Mouse (Mus musculus) heart, postnatal 25 days (tissue): ENCODE data around the gene Abcg5. TPM values are rescaled to one million over a fixed set of nuclear protein-coding genes. Genes with fewer than 3 reads are reported as not detected.

Source experiments
- DNase-seq: peaks from one replicate; pipeline ENCODE4 v3.0.0; 2022; ENCODE audit warnings: low spot score
- intact Hi-C: fragments of 180-260 bp; cut with DNase I; formaldehyde crosslinking; loops from one replicate; pipeline ENCODE4 v1.15.1; 2025
- total RNA-seq, 2 experiments: library from RNA; stranded (reverse); gene quantifications; 2 replicates each; pipeline ENCODE4 v1.2.3; 2021

Gene Abcg5
- total RNA-seq, 2 experiments from 2014 or later = not detected

DNA sequence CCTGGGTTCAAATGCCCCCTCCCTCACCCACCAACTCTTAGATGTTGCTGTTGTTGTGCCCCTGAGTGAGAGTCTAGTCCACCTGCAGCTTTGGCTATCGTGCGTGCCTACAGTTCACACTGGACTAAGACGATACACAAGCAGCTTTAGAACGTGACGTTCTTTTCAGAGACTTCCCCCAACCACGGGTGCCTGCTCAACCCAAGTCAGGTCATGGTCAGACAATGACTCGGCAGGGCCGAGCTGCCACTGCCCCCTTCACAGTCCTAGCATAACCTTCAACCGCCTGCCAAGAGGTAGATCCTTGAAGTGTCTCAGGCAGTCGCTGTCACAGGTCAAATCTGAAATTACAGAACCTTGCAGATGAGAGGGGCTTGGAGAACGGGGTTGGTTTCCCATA lies 6.0 kb upstream of the Abcg5 start:
- intact Hi-C loops = no loop called here
- no peak for DNase-seq

DNA sequence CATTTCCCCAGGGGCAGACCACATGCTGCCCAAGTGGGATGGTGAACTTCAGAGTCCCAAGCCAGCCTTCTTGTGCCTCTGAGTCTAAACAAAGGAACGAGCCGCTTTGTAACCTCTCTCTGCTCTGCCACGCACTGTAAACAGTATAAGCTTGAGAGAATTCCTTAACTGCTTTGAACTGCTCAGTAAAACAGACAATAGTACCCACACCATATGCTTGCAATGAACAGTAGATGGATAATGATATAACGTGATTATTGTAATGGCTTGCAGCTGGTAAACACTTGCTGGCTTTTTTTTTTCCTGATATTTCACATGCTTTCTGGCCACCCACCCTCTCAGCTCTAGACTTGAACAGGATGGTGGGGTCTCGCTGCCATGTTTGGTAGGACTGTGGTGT lies 5.2 kb upstream of the Abcg5 start:
- intact Hi-C loops = no loop called here
- DNase-seq = no peak

DNA sequence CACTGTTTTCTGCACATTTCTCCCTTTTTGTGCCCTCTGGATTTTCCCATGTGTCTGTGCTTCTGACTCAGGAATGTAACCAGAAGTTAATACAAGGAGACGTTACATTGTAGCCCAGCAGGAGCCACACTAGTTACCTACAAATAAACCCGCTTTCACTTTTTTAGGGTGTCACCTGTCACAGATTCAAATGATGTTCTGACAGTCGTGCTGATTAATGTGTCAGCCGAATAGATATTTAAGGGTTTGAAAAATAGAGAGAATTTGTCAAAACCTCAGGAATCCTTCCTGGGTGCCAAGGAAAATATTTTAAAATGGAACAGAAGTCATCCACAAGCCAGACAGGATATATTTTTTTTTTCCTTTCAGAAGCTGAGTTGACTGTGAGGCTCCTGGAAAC lies 2.5 kb upstream of the Abcg5 start:
- intact Hi-C loops = no loop called here
- no peak for DNase-seq

DNA sequence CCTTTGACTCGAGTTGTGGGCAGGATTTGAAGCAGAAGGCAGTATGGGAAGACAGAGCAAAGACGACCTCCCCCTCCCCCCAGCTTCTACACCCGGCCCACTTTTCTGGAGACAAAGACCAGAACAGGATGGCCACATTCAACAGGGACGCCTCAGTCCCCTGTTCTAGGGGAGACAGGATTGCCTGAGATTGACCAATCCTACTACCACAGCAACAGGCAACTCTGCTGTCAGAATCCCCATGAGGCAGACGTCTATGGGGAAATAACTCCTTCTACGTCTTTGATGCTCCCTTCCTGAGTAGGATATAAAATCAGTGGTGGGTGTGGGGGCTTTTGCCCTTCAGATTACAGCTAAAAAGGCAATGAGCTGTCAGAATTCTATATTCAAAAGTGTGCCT lies 1.5 kb upstream of the Abcg5 start:
- DNase-seq = no peak
- intact Hi-C loops = no loop called here

DNA sequence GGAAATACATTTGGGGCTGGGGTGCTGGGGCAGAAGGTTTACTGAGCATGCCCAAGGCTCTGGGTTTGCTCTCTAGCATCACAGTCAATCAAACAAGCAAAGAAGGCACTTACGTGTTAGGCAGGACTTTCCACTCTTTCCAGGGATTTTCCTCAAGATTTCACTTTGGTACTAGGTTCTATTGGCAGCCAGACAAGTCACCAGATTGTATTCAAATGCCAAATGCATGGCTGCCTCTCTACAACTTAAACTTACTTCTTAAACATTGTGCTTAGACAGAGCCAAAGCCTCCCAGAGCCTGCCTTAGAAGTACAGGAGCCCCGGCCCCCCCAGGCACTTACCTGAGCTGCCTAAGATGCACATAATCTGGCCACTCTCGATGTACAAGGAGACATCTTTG lies 1.1 kb downstream of the Abcg5 start:
- intact Hi-C loops = no loop called here
- no peak for DNase-seq

DNA sequence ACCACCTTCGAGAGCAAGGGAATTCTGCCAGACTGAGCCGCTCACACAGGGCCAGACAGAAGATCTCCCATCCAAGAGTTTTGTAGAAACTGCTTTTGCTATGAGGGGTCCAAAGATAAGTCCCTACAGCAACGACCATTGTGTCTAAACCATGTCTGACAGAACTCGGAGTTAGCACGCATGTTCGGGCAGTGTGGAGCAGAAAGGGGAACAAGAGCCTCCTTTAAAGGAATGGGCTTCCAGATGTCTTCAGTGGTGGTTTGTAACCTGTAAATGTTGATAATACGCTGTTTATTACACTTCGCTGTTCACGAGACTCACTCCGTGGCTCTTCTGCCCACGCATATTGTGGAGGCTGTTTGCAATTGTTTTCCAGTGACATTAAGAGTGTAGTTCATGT lies 5.2 kb downstream of the Abcg5 start:
- intact Hi-C loops = loop anchor here (5.0 kb wide), 1 partner anchor 600 kb away; no protein-coding TSS in a partner anchor
- DNase-seq = no peak

DNA sequence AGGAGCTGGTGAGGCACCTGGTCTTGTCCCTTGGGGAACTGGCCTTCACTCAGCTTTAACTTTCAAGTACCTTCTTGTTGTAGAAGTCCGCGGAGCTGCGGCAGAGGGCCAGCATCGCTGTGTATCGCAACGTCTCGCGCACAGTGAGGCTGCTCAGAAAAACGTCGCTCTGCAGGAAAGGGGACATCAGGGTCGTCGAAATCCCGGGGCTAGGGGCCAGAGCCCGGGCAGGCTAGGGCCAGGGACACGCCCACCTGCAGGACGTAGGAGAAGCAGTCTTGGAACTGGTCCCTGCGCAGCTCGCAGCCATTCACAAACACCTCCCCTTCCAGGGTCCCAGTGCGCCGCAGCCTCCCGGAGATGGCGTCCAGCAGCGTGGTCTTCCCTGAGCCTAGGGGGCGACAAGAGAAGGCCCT lies 6.9 kb downstream of the Abcg5 start, which contains the start of gene Abcg8:
Gene Abcg8, plus strand, starts transcription at position 352 of the 416 bp plus-strand sequence.
- DNase-seq = no peak
- intact Hi-C loops = loop anchor here (5.0 kb wide), 1 partner anchor 599 kb away; no protein-coding TSS in a partner anchor

DNA sequence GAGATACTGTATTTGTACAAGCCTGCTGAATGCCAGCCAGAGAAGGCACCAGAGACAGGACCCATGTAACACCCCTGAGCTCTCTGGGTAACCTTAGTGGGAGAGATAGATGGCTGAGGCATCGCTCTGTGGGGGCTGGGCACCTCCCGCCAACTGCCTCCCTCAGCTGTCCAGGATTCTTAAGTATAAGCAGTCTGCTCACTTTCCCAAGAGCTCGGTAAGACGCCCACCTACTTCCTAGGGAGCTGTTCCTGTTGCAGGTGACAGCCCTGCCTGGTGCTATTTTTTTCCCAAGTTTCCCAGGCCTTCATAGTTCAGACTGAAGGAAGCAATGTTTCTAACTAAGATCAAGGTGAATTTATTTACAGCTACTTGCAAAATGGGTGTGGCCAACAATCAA lies 7.6 kb downstream of the Abcg5 start:
- intact Hi-C loops = loop anchor here (5.0 kb wide), 1 partner anchor 598 kb away; no protein-coding TSS in a partner anchor
- DNase-seq = no peak

DNA sequence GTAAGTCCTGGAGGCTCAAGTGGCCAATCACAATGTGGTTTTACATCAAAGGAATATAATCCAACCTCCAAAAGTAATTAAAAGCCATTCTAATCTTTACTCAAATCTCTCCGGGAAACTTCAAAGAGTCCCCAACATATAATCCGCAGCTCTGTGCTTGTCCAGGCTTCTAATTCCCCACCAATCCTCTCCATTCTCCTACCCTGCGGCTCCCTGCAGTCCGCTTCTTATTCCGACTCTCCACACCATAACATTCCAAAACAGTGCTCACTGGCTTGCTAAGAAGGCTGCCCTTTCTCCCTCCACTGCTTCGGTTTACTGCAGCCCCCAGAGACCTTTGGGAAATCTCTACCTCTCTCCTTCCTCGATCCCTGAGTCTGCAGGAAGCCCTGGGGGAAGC lies 8.8 kb downstream of the Abcg5 start:
- intact Hi-C loops = no loop called here
- DNase-seq = no peak

DNA sequence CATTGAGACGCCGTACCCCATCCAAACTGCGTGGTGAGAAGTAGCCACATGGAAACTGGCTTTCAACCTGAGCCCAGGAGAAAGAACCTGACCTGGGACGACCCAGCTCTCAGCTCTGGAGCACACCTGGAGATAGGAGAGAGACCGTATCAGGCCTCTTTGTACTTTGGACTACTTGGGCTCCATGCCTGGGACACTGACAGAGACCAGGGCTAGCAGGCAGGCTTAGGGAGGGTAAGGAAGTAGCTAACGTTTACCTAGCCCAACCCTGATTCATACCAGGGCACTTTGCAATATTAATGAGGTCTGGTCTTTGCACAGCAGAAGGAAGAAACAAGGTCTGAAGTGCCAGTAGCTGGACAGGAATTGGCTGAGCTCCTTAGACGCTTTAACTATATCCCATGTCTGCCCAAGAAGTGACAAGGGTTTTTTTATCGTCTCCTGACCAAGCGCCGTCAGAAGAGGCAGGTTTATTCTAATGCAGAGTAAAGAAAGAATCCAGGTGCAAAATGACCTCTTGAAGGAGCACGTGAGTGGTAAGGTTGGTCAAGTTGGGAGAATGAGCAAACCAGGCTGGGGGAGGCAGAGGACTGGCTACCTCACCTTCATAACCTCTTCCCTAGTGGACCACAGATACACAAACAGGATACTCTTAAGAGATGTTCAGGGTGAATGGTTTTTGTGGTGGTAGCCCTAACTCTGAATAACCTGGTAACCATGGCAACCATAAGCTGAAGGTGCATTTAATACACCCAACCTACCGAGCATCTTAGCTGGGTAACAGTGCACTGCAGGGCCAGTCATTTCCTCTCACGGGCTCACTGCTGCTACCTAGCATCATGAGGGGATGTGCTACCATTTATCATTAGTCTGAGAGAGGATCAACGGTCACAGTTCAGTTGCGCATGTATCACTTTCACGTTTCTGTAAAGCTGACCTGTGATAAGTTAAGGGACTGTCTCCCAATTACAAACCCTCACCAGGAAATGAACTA lies 10.1 kb downstream of the Abcg5 start:
- DNase-seq = no peak
- intact Hi-C loops = no loop called here

DNA sequence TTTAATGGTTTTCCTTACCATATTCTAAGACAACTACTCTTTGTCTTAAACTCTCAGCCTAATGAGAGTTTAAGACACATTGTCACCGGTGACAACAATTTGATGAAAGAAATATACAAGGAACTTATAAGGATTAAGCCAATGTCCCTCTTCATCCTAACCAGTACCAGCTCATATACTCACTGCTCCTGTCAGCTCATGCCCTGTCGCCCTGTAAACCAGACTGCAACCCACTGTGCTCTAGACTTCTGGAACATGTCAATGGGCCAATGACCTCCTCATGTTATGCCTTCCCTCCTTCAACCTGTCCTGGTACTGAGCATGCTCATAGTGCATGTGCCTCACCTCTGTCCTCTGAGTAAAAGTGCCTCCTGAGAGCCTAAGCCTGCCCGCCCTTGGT lies 15.0 kb downstream of the Abcg5 start:
- intact Hi-C loops = no loop called here
- no peak for DNase-seq

DNA sequence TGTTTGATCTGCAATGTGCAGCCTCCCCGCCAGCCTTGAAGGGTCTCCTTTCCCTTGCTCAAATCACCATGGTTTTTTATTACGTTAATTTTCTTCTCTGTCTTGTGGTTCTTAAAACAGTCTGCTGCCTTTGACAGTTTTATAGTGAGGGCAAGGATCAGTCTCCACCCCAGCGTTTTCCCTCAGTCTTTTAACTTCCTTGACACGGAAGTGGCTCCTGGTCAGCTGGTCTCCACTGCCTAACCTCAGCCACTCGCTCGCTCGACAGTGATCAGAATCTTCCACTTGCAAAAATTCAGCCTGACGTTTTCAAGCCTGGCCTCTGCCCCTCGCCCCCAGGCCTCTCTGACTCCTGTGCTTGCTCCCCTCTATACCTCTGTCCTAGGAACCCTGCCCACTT lies 17.1 kb downstream of the Abcg5 start:
- no peak for DNase-seq
- intact Hi-C loops = no loop called here

DNA sequence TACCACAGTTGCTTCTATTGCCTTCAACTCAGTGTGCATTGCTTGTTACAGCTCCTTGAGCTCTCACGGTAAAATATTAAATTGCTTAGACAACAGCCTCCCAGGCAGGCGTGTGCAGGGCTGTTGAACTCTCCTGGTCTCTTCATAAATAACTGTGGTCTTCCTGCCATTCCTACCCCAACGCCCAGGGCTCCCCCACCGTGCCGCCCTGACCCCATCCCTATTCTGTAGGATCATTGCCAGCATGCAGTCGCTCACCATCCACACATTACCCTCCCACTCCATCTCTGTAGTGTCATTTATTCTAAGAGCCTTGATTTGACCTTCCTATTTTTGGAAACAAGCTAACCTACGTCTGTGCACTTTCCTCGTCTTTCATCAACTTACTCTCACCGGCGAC lies 17.8 kb downstream of the Abcg5 start:
- no peak for DNase-seq
- intact Hi-C loops = no loop called here

DNA sequence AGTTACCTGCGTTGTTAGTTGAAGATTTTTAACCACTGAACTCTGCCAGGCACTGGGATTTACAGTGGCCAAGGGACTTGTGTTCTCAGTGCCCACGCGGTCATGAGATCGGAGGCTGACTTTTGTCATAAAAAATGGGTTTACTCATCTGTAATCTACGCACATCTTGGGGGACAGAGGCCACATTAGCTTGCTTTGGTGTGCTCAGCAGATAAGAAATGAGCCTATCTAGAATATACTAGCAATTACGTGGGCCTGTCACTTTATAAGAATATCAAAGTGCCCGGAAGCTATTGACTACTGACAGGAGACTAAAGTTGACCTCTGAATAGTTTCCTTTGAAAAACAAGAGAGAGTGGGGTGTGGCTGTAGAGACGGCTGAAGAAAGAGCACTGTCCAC lies 23.9 kb downstream of the Abcg5 start:
- intact Hi-C loops = no loop called here
- DNase-seq = no peak

DNA sequence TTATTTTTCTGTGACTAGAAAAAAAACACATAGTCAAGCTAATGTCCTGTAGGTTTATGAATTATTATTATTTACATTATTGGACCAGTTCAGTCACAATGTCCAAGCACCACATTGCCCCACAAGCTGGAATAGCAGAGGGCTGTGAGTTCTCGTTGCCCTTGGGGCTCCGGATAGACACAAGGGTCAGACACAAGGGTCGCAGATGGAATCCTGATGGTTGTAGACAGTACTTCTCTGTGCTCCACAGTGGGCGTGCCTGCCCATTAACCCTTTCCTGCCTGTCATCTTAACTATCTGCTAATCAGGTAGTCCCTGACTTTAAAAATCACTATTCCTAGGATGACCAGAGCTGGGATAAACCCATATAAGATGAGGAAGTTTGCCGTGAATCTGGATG lies 24.6 kb downstream of the Abcg5 start:
- intact Hi-C loops = no loop called here
- no peak for DNase-seq

DNA sequence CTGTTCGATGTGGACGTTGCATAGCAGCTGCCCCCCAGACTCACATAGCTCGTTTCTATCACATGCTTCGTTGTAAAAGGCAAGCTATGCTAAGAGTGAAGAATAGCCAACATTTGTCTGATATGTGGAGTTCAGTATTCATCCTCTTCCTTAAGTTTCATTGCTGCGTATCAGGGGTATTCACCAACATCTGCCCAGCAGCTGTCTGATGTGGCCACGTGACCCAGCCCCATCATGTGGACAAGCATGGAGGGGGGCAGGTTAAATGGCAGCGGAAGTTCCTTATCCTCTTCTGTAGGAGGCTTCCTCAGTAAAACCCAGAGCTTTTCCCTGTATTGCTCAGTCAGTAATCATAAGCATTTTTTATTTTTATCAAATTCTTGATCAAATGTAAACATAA lies 25.0 kb downstream of the Abcg5 start:
- intact Hi-C loops = no loop called here
- no peak for DNase-seq

DNA sequence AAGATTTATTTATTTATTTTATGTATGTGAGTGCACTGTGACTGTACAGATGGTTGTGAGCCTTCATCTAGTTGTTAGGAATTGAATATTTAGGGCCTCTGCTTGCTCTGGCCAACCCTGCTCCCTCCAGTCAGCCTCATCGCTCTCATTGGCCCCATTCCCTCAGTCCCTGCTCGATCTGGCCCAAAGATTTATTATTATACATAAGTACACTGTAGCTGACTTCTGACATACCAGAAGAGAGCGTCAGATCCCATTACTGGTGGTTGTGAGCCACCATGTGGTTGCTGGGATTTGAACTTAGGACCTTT lies 25.4 kb downstream of the Abcg5 start:
- DNase-seq = no peak
- intact Hi-C loops = no loop called here

DNA sequence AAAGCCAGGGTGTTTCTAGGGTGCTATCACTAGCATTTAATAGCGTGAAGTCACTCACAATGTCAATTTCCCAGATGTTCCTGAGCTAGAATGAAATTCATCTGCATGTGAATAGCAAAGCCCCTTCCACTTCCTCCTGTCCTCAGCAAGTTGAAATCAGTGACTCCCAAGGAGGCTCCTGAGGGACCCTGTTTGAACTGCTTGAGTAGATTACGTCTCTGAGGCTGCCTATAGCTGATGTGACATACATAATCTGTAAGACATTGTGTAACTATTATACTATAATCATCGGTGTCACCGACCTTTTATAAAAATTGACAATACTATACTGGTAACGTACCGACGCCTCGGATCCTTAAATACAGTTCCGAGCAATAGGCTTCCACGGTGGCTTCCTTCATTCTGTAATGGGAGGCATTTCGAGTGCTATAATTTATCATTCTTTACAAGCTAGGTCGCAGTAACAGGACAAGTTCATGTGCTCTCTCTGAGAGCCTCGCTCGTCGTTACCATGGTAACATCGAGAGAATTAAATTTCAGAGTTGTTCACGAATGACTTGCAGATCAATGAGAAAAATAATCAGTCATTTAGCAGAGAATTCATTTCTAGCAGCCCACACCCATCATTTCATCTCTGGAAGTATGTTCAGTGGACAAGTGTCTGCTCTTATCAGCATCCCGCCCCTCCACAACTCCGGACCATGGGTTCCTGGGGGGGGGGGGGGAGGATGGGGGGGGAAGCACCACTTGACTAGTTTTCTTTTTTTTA lies 26.0 kb downstream of the Abcg5 start:
- intact Hi-C loops = no loop called here
- DNase-seq = no peak

DNA sequence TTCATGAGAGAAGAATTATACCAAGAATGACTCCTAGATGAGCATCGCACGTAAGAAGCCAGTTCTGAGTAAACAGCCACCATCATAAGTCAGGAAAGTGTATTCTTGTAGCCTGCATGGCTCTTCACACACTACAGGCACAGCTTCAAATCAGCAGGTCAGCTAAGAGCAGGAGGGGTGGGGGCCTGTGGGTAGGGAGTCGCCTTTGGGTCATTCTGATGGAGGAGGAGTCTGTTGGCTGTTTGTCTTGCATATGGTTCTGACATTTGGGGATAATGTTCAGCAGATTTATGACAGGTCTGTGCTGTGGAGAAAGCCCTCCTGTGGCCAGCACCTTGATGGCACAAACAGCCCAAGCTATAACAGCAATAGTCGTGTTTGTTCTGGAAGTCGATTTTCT lies 26.6 kb downstream of the Abcg5 start:
- intact Hi-C loops = no loop called here
- DNase-seq = no peak

DNA sequence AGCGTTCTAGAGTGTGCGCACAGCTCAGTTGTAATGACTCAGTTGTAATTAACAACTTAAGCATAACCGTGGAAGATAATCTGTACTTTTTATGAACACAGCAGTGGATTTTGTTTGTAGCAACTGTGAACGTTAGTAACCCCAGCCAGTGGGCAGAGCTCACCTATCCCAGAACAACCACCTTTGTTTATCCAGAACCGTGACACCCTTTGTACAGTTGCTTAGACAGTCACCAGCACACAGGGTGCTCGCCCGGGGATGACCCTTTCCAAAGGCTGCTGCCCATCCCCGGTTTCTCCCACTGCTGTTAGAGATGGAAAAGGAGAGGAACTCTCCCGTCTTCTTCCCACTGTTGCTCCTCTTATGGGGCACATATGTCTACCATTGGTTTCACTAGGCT lies 29.3 kb downstream of the Abcg5 start:
- DNase-seq = no peak
- intact Hi-C loops = no loop called here
